Mouse (Mus musculus) T-helper 2 cell (primary cell): ENCODE results near the gene Bbof1.

Experiments
- in situ Hi-C: fragments of 300-600 bp; cut with MboI, MseI; formaldehyde crosslinking; loops from one replicate; pipeline ENCODE4 v1.15.1; 2025; ENCODE audit warnings: high pct_unique_total_duplicates

Gene Bbof1

DNA sequence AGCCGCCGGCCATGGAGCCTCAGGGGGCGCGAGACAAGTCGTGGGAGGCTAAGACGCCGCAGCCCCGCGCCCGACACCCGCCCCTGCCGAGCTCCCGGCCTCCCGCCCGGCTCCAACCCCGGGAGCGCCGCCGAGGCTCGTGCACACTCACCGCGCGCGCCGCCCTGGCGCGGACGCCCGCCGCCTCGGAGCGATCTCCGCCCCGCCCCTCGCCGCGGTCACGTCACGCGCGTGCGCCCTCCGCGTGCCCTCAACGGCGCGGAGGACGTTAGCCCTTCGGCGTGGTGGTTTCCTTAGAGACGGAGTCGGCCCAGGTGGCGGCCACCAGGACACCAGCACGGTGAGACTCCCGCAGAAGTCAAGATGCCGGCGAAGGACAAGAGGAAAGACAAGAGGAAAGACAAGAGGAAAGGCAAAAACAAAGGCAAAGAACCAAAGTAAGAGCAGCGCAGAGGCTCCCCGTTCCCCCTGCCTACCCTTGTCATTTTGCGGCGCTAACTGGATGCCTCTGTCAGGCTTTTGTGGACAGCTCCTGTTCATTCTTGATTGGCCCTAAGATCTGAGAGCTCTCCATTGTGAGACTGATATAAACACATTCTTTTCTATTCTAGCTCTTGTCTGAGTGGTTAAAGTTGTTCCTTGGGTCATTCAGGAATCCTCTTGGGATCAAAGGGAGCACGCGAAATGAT, at the start of gene Bbof1, which contains the start of gene Entpd5:
Bbof1 (plus strand) TSS at position 253 of the 689 bp plus-strand sequence.
Entpd5 (minus strand) TSS at position 211 of the 689 bp plus-strand sequence.
- in situ Hi-C loops: no loop called here

DNA sequence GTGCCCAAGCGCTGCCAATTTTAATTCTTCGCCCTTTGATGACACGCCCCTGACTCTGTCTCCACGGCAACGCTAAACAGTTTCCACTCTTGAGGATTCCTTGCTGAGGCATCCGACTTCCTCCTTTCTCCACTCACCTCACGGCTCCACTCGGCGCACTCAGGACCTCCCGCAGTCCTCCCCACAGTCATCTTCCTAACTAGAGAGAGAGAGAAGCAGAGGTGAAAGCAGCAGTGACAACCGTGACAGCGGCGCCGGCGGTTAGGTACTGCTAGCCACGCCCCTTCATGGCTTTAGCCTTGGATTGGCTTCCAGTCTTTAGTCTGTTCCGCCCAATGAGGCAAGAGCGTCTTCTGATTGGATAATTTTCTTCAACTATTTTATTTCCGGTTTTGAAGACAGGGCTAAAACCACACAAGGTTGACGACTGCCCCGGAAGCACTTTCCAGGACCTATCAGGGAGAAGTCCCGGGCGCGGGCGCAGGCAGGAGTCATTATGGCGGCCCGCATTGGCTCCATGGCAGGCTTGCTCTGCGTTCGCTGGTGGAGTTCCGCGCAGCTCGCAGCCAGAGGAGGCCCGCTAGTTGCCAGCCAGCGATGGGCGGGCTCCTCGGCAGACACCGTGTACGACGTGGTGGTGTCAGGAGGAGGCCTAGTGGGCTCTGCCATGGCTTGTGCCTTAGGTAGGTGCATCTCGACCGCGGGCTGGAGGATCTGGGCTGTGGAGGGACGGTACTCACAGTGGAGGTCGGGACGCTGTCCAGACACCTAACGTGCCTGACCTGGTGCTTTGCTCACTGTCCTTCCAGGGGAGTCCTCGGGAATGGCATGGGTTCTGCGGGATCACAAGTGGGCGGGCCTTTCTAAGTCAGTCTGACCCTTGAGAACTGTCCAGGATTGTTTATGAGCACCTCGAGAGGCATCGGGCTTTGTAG, 47.0 kb upstream of the Bbof1 start, which contains the start of the genes Coq6 and Fam161b:
Coq6 (plus strand) TSS at position 103 of the 935 bp plus-strand sequence.
Fam161b (minus strand) TSS at position 279 of the 935 bp plus-strand sequence.
- in situ Hi-C loops: no loop called here

- in situ Hi-C loops: no loop called here
Observed at GRCm38 (mm10) chr12:84362872-84363271, 46.0 kb upstream of the Bbof1 start.

DNA sequence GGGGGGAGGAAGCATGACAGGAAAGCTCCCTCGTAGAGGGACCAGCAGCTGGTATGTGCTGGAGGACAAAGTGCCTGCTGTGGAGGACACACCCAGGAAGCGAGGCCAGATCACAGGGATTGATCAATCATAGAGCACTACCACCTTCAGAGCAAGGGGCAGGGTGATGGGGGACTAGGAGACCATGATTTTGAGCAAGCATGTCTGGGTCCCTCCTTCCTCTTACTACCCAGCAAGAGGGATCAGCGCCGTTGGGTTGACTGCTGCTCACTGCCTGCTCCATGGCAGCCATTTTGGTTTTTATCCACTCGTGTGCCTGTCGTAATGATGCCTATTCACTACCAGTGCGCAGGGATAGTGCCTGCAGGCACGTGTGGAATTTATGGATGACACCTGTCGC, 44.6 kb upstream of the Bbof1 start:
- in situ Hi-C loops: no loop called here

DNA sequence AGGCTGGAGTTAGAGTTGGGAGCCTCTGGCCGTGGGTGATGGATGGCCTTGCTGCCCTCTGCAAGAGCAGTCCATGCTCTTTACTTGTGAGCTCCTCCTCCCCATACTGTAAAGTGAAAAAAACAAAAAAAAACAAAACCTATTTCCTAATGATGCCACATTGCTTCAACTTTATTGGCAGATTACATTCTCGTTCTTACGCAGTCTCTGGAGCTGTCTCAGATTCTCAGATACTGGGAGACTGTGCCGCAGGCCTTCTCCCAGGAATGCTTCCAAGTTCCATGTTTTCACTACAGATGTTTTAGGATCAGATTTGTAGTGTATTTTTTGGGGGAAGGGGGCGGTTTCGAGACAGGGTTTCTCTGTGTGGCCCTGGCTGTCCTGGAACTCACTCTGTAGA, 43.7 kb upstream of the Bbof1 start:
- in situ Hi-C loops: no loop called here

- in situ Hi-C loops: no loop called here
Observed at GRCm38 (mm10) chr12:84366971-84367370, 41.9 kb upstream of the Bbof1 start.

DNA sequence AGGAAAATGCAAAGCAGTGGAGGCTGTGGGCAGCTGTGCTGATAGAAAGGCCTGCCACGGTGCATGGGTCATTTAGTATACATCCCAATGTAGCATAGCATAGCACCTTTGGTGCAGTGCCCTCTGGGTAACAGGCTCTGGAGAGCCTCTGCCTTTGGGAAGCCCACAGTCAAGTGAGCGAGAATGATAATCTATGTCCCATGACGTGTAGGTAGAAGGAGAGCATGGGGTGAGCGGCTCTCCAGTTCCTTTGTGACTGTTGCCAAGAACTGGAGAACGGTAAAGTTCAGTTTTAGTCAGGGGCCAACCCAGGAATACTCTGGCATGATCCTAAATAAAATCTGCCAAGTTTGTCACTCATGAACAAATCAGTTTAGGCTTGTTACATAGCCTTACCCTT, 37.2 kb upstream of the Bbof1 start:
- in situ Hi-C loops: no loop called here

DNA sequence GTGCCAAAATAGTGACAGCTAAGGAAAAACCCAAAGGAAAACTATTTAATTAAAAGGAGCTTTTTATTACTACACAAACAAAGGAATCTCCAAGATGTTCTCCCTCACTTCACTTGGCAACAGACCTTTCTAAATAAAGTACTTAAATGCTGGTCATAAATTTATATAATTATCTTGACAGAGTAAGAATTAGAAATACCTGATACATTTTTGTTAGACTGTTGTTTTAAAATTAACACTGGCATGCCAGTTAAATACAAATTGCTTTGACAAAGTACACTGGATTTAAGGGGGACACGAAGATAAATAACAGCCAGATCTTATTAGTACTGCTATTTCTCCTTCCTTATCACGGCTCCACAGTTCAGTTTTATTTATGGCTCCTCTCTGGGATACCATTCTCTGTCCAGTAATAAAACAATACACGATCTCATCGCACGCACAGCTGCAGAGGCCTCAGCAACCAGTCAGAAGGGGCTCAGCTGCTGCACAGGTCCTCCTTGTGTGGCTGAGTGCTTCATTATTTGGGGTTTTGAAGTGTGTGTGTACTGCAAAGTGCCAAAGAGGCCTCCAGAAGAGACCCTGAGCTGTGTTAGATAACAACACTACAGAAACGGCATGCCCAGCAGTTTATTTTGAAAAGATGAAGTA, 34.9 kb upstream of the Bbof1 start:
- in situ Hi-C loops: no loop called here

DNA sequence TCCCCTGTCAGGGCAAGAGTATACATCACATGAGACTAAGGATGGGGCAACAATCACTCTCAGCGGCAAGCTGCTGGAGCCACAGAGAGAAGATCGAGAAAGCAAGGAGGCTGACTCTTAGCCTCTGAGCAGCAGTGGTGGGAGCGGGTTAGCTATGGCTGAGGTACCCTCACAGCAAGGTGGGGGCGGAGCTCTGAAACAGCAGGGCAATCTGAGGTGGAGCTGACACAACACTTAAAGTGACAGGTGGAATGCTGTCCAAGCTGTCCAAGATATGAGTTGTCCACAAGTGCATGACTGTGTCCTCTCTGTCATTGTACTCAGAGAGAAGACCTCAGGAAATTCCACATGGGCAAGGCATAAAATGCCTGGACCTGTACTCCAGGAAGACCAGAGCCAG, 26.5 kb upstream of the Bbof1 start:
- in situ Hi-C loops: no loop called here

- in situ Hi-C loops: no loop called here
Observed at GRCm38 (mm10) chr12:84384644-84385081, 24.2 kb upstream of the Bbof1 start.

- in situ Hi-C loops: no loop called here
Observed at GRCm38 (mm10) chr12:84385408-84385807, 23.5 kb upstream of the Bbof1 start.

DNA sequence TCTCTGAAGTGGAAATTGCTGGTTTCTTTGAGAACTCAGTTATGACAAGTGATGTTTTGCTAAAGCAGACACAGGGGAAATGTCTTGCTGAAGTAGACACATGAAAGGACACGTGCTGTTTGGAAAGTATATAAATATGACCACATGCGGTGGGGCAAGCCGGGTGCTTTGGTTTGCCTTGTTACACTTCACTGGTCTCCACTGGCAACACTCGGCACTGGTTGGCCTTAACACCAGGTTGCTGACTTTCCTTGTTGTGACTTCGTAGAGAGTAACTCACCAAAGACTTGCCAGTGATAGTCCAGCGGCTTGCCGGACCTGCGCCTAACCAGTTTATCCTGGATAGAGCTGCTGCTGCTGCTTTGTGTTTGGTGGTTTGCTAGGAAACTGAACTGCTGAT, 20.8 kb upstream of the Bbof1 start:
- in situ Hi-C loops: no loop called here

- in situ Hi-C loops: no loop called here
Observed at GRCm38 (mm10) chr12:84388774-84389400, 20.0 kb upstream of the Bbof1 start.

DNA sequence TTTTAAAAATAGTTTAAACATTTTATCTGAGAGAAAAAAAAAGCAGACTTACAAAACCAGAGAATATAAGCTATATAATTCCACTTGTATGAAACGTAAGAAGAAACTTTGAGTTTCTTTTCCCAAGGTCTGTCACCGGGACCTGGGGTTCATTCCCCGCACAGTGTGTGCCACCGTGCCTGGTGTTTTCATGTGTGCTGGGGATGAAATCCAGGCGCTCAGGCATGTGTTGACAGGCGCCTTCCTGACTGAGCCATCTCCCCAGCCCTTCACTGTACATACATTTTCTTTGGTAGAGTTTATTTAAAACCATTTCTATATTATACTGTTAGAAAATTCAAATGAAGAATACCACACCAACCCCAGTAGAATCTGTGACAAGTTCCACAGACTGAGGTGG, 18.5 kb upstream of the Bbof1 start:
- in situ Hi-C loops: no loop called here

- in situ Hi-C loops: no loop called here
Observed at GRCm38 (mm10) chr12:84392681-84393080, 16.2 kb upstream of the Bbof1 start.

- in situ Hi-C loops: no loop called here
Observed at GRCm38 (mm10) chr12:84393847-84394246, 15.0 kb upstream of the Bbof1 start.

DNA sequence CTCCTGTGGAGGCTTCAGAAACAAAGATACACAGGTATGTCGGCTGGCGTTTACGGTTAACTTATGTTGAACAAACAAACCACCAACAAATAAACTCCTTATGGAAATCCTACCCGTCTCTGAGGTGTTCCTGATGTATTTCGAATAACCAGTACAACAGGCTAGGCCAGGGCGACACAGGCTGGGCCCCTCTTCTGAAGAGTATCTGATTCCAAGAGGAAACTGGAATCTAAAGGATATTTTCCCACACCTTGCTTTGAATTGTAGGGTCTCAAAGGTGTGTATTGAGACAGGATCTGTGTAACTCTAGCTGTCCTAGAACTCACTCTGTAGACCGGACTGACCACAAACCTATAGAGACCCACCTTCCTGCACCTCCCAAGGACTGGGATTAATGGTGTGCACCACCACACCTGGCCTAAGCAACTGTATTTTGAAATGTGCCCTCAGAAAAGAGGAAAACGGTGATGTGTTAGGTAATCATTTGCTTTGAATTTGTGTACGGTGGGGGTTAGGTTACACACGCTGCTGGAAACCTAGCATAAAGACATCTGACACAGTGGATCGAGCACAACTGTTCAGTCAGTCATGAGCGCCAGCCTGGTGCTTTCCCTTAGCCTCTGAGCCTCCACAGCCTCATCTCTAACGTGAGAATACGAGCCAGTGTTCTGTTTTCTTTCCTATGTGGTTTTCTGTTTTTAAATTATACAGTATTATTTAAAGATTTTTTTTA, 11.8 kb upstream of the Bbof1 start:
- in situ Hi-C loops: no loop called here

- in situ Hi-C loops: no loop called here
Observed at GRCm38 (mm10) chr12:84397685-84398084, 11.2 kb upstream of the Bbof1 start.

GRCm38 (mm10) chr12:84398629-84399028, 10.2 kb upstream of the Bbof1 start:
- in situ Hi-C loops: no loop called here

GRCm38 (mm10) chr12:84399135-84399534, 9.7 kb upstream of the Bbof1 start:
- in situ Hi-C loops: no loop called here

- in situ Hi-C loops: no loop called here
Observed at GRCm38 (mm10) chr12:84399663-84400062, 9.2 kb upstream of the Bbof1 start.
